Mouse (Mus musculus): ENCODE measurements at regions not wholly inside any gene's neighbourhood (a gene's known extent, or its start where the extent isn't known, plus 50 kb on each side); places are given as distances from the start of the nearest gene placed in this dataset.
"Not testable (repeated sequence)": the region's sequence is repeated elsewhere in the genome, so short reads cannot be mapped to it uniquely, and the experiment has no call there.

- DNase-seq (ENCODE audit: low spot score) = peak; percentile 45
Measured at GRCm38 (mm10) chr11:10276224-10276623, 837.8 kb upstream of the Vwc2 start.

GRCm38 (mm10) chr11:10283553-10283952, 830.5 kb upstream of the Vwc2 start:
- no peak for DNase-seq (ENCODE audit: low spot score)

GRCm38 (mm10) chr11:10291996-10292395, 822.0 kb upstream of the Vwc2 start:
- no peak for DNase-seq (ENCODE audit: low spot score)

- DNase-seq (ENCODE audit: low spot score) = no peak
Measured at GRCm38 (mm10) chr11:10309023-10309720, 804.9 kb upstream of the Vwc2 start.

- no peak for DNase-seq (ENCODE audit: low spot score)
Measured at GRCm38 (mm10) chr11:10317427-10317826, 796.6 kb upstream of the Vwc2 start.

- no peak for DNase-seq (ENCODE audit: low spot score)
Measured at GRCm38 (mm10) chr11:10318048-10318759, 795.8 kb upstream of the Vwc2 start.

- DNase-seq (ENCODE audit: low spot score) = not testable (repeated sequence)
Measured at GRCm38 (mm10) chr11:10330253-10330652, 783.8 kb upstream of the Vwc2 start.

- DNase-seq (ENCODE audit: low spot score) = no peak
Measured at GRCm38 (mm10) chr11:10337781-10338180, 776.2 kb upstream of the Vwc2 start.

GRCm38 (mm10) chr11:10372340-10372739, 741.7 kb upstream of the Vwc2 start:
- no peak for DNase-seq (ENCODE audit: low spot score)
